Mouse (Mus musculus): ENCODE results near the gene Tapbpl. TPM values are rescaled to one million over a fixed set of nuclear protein-coding genes. Genes with fewer than 3 reads are reported as not detected.

Gene Tapbpl
- polyA plus RNA-seq, 1 experiment from 2014 or later: 3.9 TPM

Small RNAs within 50 kb of the gene (microRNA-seq; reads per million reads assigned to microRNA genes)
- gene Mir3098: 0.63 reads per million
- gene Mir8113: not detected

Other genes with a start within 250 kb of the Tapbpl start
- 0.62 and 1.1 TPM in 2 replicates for gene Pianp, start 235.2 kb downstream of the Tapbpl start, polyA plus RNA-seq (2015; fragmentation: Nextera tagmentation; extraction: Ambion mirVana)
- 9.0 and 12.4 TPM in 2 replicates for gene Zfp384, start 222.7 kb downstream of the Tapbpl start, polyA plus RNA-seq (2015; fragmentation: Nextera tagmentation; extraction: Ambion mirVana)
- 79.2 and 83.1 TPM in 2 replicates for gene Ing4, start 192.1 kb downstream of the Tapbpl start, polyA plus RNA-seq (2015; fragmentation: Nextera tagmentation; extraction: Ambion mirVana)
- gene Acrbp, start 182.2 kb downstream of the Tapbpl start, polyA plus RNA-seq (2015; fragmentation: Nextera tagmentation; extraction: Ambion mirVana): 5.2 and 7.1 TPM in 2 replicates
- 0.35 and 0.90 TPM in 2 replicates for gene Lpar5, start 163.9 kb downstream of the Tapbpl start, polyA plus RNA-seq (2015; fragmentation: Nextera tagmentation; extraction: Ambion mirVana)
- gene Chd4, start 135.9 kb downstream of the Tapbpl start, polyA plus RNA-seq (2015; fragmentation: Nextera tagmentation; extraction: Ambion mirVana): 61.1 and 63.4 TPM in 2 replicates
- 35.0 and 43.6 TPM in 2 replicates for gene Nop2, start 100.0 kb downstream of the Tapbpl start, polyA plus RNA-seq (2015; fragmentation: Nextera tagmentation; extraction: Ambion mirVana)
- 9.7 and 13.4 TPM in 2 replicates for gene Iffo1, start 86.6 kb downstream of the Tapbpl start, polyA plus RNA-seq (2015; fragmentation: Nextera tagmentation; extraction: Ambion mirVana)
- gene Gapdh, start 65.4 kb downstream of the Tapbpl start, polyA plus RNA-seq (2015; fragmentation: Nextera tagmentation; extraction: Ambion mirVana): 3,777 and 4,210 TPM in 2 replicates
- 66.1 and 93.1 TPM in 2 replicates for gene Ncapd2, start 40.2 kb downstream of the Tapbpl start, polyA plus RNA-seq (2015; fragmentation: Nextera tagmentation; extraction: Ambion mirVana)
- 233 and 272 TPM in 2 replicates for gene Mrpl51, start 40.1 kb downstream of the Tapbpl start, polyA plus RNA-seq (2015; fragmentation: Nextera tagmentation; extraction: Ambion mirVana)
- gene Vamp1, start 16.3 kb downstream of the Tapbpl start, polyA plus RNA-seq (2015; fragmentation: Nextera tagmentation; extraction: Ambion mirVana): 5.3 and 6.7 TPM in 2 replicates
- gene Cd27, start 5.2 kb upstream of the Tapbpl start, polyA plus RNA-seq (2015; fragmentation: Nextera tagmentation; extraction: Ambion mirVana): 2.0 and 10.1 TPM in 2 replicates
- 0.11 TPM in 1 of 2 replicates, not detected in the other for gene Tuba3a, start 54.2 kb upstream of the Tapbpl start, polyA plus RNA-seq (2015; fragmentation: Nextera tagmentation; extraction: Ambion mirVana)
- 37.8 and 48.4 TPM in 2 replicates for gene Ltbr, start 82.0 kb upstream of the Tapbpl start, polyA plus RNA-seq (2015; fragmentation: Nextera tagmentation; extraction: Ambion mirVana)
- gene Scnn1a, start 88.8 kb upstream of the Tapbpl start, polyA plus RNA-seq (2015; fragmentation: Nextera tagmentation; extraction: Ambion mirVana): 0.81 and 2.8 TPM in 2 replicates
- 42.8 and 56.4 TPM in 2 replicates for gene Tnfrsf1a, start 117.5 kb upstream of the Tapbpl start, polyA plus RNA-seq (2015; fragmentation: Nextera tagmentation; extraction: Ambion mirVana)
- 0.05 and 0.37 TPM in 2 replicates for gene Plekhg6, start 148.9 kb upstream of the Tapbpl start, polyA plus RNA-seq (2015; fragmentation: Nextera tagmentation; extraction: Ambion mirVana)